Mouse (Mus musculus) stomach, embryonic 14.5 days (tissue): ENCODE measurements around the gene Zfp287. TPM values are rescaled to one million over a fixed set of nuclear protein-coding genes. Genes with fewer than 3 reads are reported as not detected.

Experiments
- ATAC-seq: fragments of 200-750 bp; cut with Nextera tagmentation; 2 replicates; pipeline ENCODE4 v1.8.0; 2017; ENCODE audit warnings: low read depth, moderate TSS enrichment; ENCODE audit not compliant: insufficient number of reproducible peaks, insufficient read depth, low FRiP score
- H3K27ac ChIP-seq: fragments of 300-500 bp; sonication (generic); 2 replicates; pipeline ENCODE4 v1.5.1; 2014; ENCODE audit warnings: mild to moderate bottlenecking, low read length, moderate library complexity, mixed read lengths
- H3K27me3 ChIP-seq: fragments of 300-500 bp; sonication (generic); 2 replicates; pipeline ENCODE4 v1.6.1; 2014; ENCODE audit warnings: low read length, control low read depth, mixed read lengths; ENCODE audit not compliant: control insufficient read depth, insufficient read depth
- H3K36me3 ChIP-seq: fragments of 300-500 bp; sonication (generic); 2 replicates; pipeline ENCODE4 v1.6.1; 2014; ENCODE audit warnings: mild to moderate bottlenecking, control low read depth, low read length, moderate library complexity, mixed read lengths; ENCODE audit not compliant: control insufficient read depth, insufficient read depth
- H3K4me1 ChIP-seq: fragments of 300-500 bp; sonication (generic); 2 replicates; pipeline ENCODE4 v1.6.1; 2014; ENCODE audit warnings: low read length, control low read depth, mixed read lengths; ENCODE audit not compliant: control insufficient read depth, insufficient read depth
- H3K4me2 ChIP-seq: fragments of 300-500 bp; sonication (generic); replicated peaks from 2 replicates; pipeline ENCODE4 v1.6.1; 2014; ENCODE audit warnings: low read depth, low read length, control low read depth
- H3K4me3 ChIP-seq: fragments of 300-500 bp; sonication (generic); 2 replicates; pipeline ENCODE4 v1.5.1; 2014; ENCODE audit warnings: low read depth, low read length, control low read depth
- H3K9ac ChIP-seq: fragments of 300-500 bp; sonication (generic); replicated peaks from 2 replicates; pipeline ENCODE4 v1.6.1; 2014; ENCODE audit warnings: low read depth, mild to moderate bottlenecking, control low read depth, low read length, moderate library complexity, mixed read lengths
- H3K9me3 ChIP-seq: fragments of 300-500 bp; sonication (generic); 2 replicates; pipeline ENCODE4 v1.6.1; 2016; ENCODE audit warnings: low read depth, low read length, control low read depth; ENCODE audit not compliant: control insufficient read depth
- WGBS: fragments of 180-500 bp; shearing (Covaris S2); extraction: QIAGEN DNeasy Blood & Tissue Kit; methylation state at CpG from one replicate; pipeline ENCODE4 v1.1.7; 2014; 5-methylcytosine and 5-hydroxymethylcytosine counted together
- polyA plus RNA-seq: library from polyadenylated mRNA; unstranded; fragments of >200 nt; fragmentation: Nextera tagmentation; extraction: Ambion mirVana; gene quantifications from 2 replicates; pipeline ENCODE4 v1.2.1, GENCODE M21; 2014

The Zfp287 gene
- polyA plus RNA-seq, 1 experiment from 2014 or later: 10.9 TPM

GRCm38 (mm10) chr11:62668986-62669385 is 62.7 kb downstream of the Zfp287 start:
- Histone ChIP-seq H3K27ac (no peak overlapping the region), H3K9me3 (no peaks in the 10 kb centered on the region), H3K9ac (no peak overlapping the region), H3K36me3 (peaks cover 6% of the 10 kb centered on the region), H3K4me1 (no peaks in the 10 kb centered on the region), H3K4me3 (no peak overlapping the region), H3K4me2 (no peak overlapping the region), H3K27me3 (no peaks in the 10 kb centered on the region)
- WGBS: 85% methylated on average over 5 of the region's 5 CpGs
- no peak for ATAC-seq

GRCm38 (mm10) chr11:62664250-62664649 is 67.5 kb downstream of the Zfp287 start:
- H3K4me2 ChIP-seq: no peak overlapping the region
- H3K4me1 ChIP-seq: no peaks in the 10 kb centered on the region
- no peaks in the 10 kb centered on the region for H3K9me3 ChIP-seq
- H3K9ac ChIP-seq: no peak overlapping the region
- peaks cover 6% of the 10 kb centered on the region for H3K36me3 ChIP-seq
- H3K27ac ChIP-seq: no peak overlapping the region
- 82% methylated on average over 6 of the region's 6 CpGs for WGBS
- ATAC-seq: no peak
- no peak overlapping the region for H3K4me3 ChIP-seq
- no peaks in the 10 kb centered on the region for H3K27me3 ChIP-seq

GRCm38 (mm10) chr11:62660885-62661284 is 70.8 kb downstream of the Zfp287 start:
- H3K36me3 ChIP-seq: 0 out of 2 replicates have a peak, but pooled peaks cover 3% of the 10 kb centered on the region
- no peak overlapping the region for H3K4me2 ChIP-seq
- H3K9ac ChIP-seq: no peak overlapping the region
- no peak overlapping the region for H3K27ac ChIP-seq
- no peaks in the 10 kb centered on the region for H3K27me3 ChIP-seq
- no peak for ATAC-seq
- H3K9me3 ChIP-seq: 0 out of 2 replicates have a peak, but pooled peaks cover 2% of the 10 kb centered on the region
- H3K4me1 ChIP-seq: no peaks in the 10 kb centered on the region
- 62% methylated on average over 4 of the region's 4 CpGs for WGBS
- no peak overlapping the region for H3K4me3 ChIP-seq

- 0 out of 2 replicates have a peak, but pooled peaks cover 3% of the 10 kb centered on the region for H3K9me3 ChIP-seq
- peaks cover 10% of the 10 kb centered on the region; the same call in 1 of the 2 replicates for H3K4me1 ChIP-seq
- H3K9ac ChIP-seq: no peak overlapping the region
- H3K27ac ChIP-seq: no peak overlapping the region
- WGBS: 79% methylated on average over 3 of the region's 3 CpGs
- H3K4me3 ChIP-seq: no peak overlapping the region
- no peak for ATAC-seq
- H3K36me3 ChIP-seq: peaks cover 10% of the 10 kb centered on the region
- H3K4me2 ChIP-seq: no peak overlapping the region
- no peaks in the 10 kb centered on the region for H3K27me3 ChIP-seq
These were observed 79.6 kb downstream of the Zfp287 start for GRCm38 (mm10) chr11:62652080-62652479.

DNA sequence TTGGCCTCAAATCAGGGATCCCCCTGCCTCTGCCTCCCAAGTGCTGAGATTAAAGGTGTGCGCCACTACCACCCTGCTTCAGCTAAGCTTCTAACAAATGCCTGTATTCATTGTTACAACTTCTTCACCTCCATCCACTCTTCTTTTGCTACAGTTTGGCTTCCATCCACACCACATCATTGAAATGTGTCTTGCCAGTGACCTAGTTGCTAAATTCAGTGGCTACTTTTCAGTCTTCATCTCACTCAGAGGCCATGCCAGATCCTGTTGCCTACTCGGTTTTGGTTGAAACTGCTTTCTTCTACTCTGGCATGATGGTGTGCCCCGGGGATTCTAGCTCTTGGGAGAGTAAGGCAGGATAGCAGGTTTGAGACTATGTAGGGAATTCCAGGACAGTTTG is 80.1 kb downstream of the Zfp287 start:
- Histone ChIP-seq H3K27ac (no peak overlapping the region), H3K9me3 (0 out of 2 replicates have a peak, but pooled peaks cover 3% of the 10 kb centered on the region), H3K4me1 (peaks cover 15% of the 10 kb centered on the region), H3K4me3 (no peak overlapping the region), H3K9ac (no peak overlapping the region), H3K36me3 (peaks cover 10% of the 10 kb centered on the region), H3K27me3 (no peaks in the 10 kb centered on the region), H3K4me2 (no peak overlapping the region)
- ATAC-seq: no peak
- WGBS: 96% methylated on average over 3 of the region's 3 CpGs

Other genes starting within 250 kb of the Zfp287 start
- 16.2 and 22.0 TPM in 2 replicates for gene Cenpv, start 192.6 kb downstream of the Zfp287 start, polyA plus RNA-seq
- gene Ubb, start 180.7 kb downstream of the Zfp287 start, polyA plus RNA-seq: 3,062 and 3,133 TPM in 2 replicates
- 12.0 and 12.8 TPM in 2 replicates for gene Trpv2, start 157.4 kb downstream of the Zfp287 start, polyA plus RNA-seq
- 9.0 and 10.1 TPM in 2 replicates for gene Lrrc75a, start 83.4 kb downstream of the Zfp287 start, polyA plus RNA-seq
- 49.6 and 50.5 TPM in 2 replicates for gene Mmgt2, start 83.2 kb downstream of the Zfp287 start, polyA plus RNA-seq
- gene Gm10428, start 21.2 kb upstream of the Zfp287 start, polyA plus RNA-seq: not detected in 2 replicates
- gene Zfp286, start 57.6 kb upstream of the Zfp287 start, polyA plus RNA-seq: 23.2 and 24.9 TPM in 2 replicates
- 16.8 and 19.1 TPM in 2 replicates for gene Trim16, start 88.3 kb upstream of the Zfp287 start, polyA plus RNA-seq
- gene Fbxw10, start 115.2 kb upstream of the Zfp287 start, polyA plus RNA-seq: 0.59 and 1.1 TPM in 2 replicates
- 64.9 and 69.3 TPM in 2 replicates for gene Tvp23b, start 147.6 kb upstream of the Zfp287 start, polyA plus RNA-seq
- gene Cdrt4, start 219.3 kb upstream of the Zfp287 start, polyA plus RNA-seq: not detected in 2 replicates